Mouse (Mus musculus) erythroblast, adult 5-6 weeks (primary cell): ENCODE measurements around the gene Ntng2. TPM values are rescaled to one million over a fixed set of nuclear protein-coding genes. Genes with fewer than 3 reads are reported as not detected.

ENCODE experiments used
- ATAC-seq: replicated peaks from 2 replicates; pipeline ENCODE4 v1.8.0; 2016; ENCODE audit warnings: moderate number of reproducible peaks, mild to moderate bottlenecking, moderate TSS enrichment, inconsistent platforms; ENCODE audit not compliant: poor library complexity, low FRiP score, severe bottlenecking
- total RNA-seq, 2 experiments: library from RNA; stranded (forward) in 1 of 2; stranded (reverse) in 1 of 2; fragments of 150-400 nt in 1 of 2; fragments of 200-764, 138-1000 nt in 1 of 2; gene quantifications; 2 replicates each; pipeline versions ENCODE4 v1.2.3 to v1.2.4; 2015 to 2017; ENCODE audit warnings: low replicate concordance in 2 of 2

Ntng2 gene
- total RNA-seq, 2 experiments from 2014 or later = 0.94 to 2.3 TPM

DNA sequence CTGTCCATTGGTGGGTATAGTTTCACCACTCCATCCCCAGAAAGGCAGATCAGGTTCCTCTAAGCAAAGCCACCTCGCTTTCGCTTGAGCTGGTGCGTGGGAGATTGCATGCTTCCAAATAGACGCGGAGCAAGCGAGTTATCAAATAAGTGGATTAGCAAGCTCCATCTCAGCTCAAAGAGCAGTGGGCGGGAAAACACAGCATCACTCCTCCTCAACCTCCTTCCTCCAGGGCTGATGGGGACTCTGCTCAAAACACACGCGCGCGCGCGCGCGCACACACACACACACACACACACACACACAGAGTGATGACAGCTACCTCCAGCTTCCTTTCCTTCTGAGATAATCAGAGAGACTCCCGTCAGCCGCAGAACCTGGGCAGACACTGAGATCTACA, 13.5 kb downstream of the Ntng2 start:
- ATAC-seq = no peak

DNA sequence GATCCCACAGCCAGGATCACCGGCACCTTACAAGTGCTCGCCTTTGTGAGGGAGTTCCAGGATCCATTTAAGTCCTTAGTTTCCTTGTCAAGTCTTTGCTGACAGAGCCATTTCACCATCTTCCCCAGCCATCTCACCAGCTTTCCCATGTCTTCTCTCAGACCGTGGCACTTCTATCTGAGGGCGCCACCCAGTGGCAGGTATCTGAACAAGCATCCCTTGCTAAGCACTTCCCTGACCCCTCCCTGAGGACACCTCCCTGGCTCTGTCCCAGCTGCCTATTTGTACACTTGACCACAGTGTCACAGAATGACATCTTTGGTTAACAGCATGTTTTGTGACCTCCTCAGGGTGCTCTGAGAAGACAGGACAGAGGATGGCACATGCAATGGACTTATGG, 15.2 kb downstream of the Ntng2 start:
- no peak for ATAC-seq

DNA sequence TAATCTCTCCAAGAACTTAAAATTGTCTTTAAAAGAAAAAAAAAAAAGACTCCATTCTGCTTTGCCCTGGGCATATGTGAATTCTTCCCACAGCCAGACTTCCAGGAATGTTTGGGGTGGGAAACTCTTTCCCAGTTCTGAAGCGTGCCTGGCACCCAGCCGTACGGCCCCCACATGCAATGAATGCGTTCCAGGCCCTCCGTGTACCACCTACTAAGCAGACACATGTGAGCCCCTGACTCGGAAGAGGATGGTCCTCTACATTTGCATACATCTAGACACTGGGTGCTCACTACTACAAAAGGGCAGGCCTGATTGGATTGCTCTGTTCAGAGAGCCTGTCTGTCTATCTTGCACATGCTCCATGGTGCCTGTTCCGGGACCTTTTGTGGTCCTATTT, 17.0 kb downstream of the Ntng2 start:
- no peak for ATAC-seq

DNA sequence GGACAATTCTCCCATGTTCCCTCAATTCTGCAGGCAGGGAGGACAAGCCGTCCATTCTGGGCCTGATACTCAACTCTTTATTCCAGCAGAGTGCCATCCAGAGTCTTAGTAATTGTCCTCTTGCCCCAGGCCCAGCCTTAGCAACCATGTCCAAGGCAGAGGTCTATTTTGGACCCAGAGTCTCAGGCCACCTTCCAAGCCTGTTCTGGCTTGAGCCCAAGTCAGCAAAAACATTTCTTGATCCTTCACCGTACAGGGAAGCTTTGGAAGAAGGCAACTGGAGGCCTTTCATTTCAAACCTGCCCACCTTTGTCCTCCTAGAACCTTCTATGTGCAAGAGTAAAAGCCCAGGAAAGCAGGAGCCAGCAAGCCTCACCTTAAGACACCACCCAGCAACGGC, 17.8 kb downstream of the Ntng2 start:
- no peak for ATAC-seq

DNA sequence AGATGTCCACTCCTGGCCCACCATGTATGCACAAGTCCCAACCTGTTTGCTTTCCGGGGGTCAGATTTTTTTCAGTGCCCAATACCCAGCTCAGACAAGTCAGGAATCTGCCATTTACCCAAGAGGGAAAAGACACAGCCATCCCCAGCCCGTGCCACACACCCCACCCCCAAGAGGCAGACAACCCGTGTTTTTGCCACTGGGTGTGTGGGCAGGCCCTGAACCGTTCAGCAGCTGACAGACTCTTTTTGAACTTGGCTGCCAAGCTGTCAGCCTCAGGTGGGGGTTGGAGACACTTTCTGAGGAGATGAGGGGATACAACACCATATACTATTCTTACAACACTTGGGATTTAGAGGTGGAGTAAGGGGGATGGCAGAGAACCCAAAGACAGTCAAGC, 18.8 kb downstream of the Ntng2 start:
- no peak for ATAC-seq

DNA sequence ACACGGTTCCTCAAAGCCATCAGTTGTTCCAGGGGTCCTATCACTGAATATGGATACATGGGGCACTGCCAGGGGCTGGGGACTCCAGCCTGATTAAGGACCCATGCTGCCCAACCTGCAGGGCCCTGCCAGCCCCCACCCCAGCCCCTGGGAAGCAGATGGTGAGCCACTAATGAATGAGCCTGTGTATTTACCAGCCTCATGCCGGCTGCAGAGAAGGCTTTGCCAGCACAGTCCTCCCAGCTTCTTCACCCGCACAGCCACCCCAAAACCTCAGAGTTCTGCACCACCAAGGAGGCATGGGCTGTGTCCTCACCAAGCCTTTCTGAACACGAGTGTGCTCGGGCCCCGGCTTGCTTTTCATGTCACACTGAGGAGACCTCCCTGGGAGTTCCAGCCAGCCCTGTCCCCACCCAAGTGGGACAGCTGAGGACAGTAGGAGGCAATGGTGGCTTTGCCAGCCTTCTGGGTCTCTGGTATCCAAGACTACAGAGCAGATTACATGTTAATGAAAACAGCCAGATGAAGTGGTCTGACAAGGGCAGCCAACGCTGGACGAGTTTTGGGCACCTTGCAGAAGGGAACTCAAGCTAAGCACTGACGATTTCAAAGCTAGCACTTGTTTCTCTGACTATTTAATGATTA, 22.5 kb downstream of the Ntng2 start:
- no peak for ATAC-seq

DNA sequence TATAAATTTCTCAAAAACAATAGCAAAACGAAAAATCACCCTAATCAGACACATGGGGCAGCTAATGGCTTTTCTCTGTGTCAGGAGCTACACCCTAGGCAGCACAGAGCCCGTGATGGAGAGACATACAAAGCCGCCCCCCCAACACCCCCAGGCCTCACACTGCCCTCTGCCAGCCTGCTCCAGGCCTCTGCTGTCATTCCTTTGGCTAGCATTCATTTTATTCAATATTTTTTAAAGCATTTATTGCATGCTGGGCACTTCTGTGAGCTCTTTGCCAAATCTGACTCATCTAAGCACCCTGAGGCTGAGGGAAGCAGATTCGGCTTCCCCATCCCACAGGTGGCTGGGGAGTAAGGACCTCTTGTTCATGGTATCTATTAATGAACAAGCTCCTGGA, 26.1 kb downstream of the Ntng2 start:
- no peak for ATAC-seq

DNA sequence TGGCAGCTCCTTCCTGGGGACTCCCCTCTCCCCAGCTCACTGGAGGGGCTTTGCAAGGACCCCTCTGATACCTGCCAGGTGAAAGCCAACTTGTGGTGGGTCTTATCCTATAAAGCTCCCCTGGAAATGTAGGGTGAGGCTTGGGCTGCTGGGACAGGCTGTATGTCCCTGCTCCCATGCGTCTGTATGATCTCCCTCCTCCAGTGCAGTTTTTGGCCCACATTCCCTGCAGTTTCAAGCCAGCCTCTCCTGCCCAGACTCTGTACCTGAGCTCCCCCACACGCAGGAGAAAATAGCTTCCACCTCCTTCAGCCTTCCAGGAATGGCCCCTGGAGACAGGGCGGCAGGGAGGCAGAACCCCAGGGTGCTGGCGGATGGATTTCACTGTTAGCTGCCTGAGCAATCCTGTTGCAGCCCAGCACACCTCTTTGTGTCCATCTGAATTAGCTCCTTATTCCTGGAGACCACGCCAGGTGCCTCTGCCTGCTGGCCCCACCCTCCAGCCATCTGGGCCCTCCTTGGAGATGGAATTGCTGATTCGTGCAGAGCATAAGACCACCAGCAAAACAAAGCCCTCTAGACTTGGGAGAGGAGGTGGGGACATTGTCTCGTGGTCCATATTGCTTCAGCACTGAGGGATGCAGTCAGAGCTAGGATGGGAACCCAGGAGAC, 29.1 kb downstream of the Ntng2 start:
- no peak for ATAC-seq

DNA sequence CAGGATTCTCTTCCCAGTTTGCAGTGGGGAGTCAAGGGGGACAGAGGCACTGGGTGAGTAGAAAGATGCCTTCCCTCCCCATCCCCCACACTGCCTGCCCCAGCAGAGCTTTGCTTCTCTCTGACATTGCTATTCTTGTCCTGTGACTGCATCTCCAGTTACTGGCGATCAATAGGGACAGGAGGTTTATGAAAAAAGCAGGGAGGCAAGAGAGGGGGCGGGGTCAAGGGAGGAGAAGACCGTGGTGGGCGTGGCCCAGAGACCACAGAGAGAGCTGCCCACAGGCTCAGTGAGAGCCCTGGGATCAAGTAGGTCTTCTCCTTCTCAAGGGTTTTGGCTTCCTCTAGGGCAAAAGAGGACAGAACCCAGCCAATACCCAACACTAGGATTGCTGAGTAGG, 30.5 kb downstream of the Ntng2 start:
- ATAC-seq = no peak

DNA sequence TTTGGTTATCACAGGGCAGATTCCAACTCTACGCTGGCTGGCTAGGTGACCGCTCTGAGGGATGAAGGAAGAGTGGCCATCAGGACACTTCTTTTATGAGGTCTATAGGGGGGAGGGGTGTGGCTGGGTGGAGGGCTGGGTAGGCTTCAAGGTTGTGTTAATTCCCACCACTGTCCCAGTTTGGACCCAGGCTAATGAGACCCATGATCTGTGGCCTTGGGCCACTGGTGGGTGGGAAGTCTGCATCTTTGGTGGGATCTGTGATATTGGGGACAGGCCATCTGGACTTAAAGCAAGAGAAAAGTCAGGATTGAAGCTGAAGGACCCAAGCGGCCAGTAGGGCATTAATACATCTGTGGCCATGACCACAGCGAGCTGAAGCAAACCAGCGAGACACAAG, 34.0 kb downstream of the Ntng2 start:
- ATAC-seq = no peak

DNA sequence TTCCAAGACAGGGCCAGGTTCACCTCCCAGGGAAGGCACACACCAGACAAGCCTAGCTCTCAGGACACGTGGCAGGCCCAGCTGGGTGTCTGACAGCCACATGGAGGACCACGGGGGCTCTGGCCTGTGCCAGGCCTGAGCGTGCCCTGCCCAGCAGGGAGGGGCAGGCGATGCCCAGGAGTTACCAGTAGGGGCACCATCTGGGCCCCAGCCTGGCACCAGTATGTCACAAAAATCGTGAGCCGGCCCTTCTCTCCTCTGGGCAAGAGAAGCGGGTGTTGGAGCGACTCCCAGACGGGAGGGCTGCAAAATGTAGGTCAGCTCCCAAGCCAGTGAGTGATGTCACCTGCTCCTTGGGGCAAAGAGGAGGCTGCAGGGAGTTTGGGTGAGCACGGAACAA, 34.9 kb downstream of the Ntng2 start:
- ATAC-seq = 0 out of 2 replicates have a peak, but pooled peaks have one; percentile 26

DNA sequence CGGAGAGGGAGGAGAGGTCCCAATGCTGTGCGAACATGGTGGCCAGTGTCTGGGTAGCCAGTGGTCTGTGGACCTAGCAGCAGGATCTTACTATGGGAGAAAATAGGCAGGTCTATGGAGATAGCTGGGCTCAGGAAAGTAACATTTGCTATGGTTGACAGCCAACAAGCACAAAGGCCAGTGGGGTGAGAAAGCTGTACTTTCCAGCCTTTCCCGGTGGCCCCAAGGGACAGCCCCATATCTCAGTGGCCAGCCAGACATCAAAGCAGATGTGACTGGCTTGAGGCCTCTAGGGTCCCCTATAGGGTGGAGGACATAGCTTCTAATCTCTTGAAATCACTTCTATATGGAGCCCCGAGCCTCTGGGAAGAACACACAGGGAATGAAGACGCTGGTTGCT, 35.8 kb downstream of the Ntng2 start:
- ATAC-seq = no peak

DNA sequence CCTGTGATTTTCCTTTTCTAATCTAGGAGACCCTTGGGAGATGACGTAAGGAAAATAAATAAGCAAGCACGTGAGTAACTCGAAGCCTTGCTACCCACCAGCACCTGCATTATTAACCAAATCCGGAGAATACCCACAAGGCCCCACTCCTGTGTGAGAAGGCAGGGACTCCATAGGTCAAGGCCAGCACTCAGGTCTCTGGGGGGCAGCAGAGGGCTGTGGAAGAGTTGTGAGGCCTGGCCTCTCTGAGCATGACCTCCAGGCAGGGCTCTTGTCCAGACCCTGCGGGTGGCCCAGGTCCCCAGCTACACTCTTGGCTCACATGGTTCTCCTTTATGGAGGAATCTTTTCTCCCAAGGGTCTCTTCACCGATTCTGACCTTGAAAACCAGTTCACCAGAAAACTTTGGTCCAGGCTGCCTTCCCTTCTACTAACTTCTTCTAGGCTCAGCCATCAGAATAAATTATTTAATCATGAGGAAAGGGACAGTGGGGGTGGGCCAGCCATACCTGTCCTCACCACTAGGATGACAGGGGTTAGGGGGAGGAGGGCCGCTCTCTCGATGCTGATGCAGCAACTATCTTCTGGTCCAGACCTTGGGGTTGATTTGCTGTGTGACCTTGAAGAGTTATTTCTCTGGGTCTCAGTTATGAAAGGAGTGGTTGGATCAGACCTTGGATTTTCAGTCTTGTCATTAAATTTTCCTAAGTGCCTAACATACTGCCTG, 36.4 kb downstream of the Ntng2 start:
- no peak for ATAC-seq

DNA sequence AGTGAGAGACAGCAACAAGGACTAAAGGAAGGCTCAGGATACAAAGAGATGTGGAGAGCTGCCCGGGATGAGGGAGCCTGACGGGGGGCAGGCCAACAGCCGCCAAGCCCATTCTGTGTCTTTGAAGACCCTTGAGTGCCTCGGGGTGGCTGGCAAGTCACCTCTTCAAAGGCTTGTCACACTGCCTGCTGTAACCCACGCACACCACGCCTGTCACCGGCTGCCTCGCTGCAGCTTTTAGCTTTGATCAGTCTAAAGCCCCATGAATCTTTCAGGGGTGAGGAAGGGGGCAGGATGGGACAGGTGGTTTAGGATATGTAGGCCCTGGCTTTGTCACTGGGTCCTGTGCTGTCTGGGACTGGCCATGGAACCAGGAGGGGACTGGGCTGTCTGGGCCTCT, 46.6 kb downstream of the Ntng2 start:
- ATAC-seq = no peak

DNA sequence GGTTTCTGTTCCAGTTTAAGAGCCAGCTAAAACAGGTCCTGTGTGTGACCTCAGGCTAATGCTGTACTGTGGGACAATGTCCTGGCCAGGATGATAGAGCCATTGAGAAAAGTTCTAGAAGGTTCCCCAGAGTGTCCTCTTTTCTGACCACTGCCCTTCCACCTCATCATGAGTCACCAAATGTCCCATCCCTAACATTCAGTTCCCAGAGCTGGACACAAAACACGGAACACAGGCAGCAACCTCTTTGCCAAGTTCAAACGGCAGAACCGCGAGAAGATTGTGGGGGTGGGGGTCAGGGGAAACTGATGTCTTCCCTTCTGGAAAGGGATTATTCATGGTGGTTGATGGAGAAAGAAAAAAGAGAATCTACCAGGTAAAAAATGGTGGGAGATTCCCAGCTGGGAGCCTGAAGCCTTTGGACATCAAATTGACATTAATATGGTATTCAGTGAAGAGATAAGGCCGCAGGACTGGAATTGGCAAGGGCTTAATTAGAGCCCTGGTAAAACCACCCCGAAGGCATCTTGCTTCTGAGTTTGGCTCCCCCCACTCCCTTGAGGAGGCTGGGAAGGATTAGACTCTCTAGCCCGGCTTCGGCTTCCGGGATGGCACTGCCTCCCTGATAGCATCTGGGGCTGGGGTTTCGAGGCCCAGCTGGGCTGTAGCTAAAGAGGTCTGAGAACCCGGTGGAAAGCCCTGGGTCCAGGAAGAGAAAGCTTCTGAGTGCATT, 51.4 kb downstream of the Ntng2 start:
- ATAC-seq = no peak

DNA sequence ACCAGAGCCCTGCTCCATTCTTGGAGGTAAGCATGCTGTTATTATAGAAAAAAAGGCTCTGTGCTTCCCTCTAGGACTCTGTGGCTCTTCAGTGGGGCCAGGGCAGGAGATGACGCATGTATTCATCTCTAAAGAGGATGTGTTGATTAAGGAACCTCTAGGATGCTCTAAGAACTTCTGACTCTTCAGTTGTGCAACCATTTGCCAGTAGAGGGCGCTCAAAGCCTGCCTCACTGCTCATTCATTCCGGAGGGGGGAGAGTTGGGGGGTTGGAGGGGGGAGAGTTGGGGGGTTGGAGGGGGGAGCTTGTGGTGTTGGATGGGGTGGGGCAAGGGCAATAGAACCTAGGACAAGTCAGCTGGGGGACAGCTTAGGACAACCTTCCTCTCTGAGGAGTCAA, 52.9 kb downstream of the Ntng2 start:
- no peak for ATAC-seq

DNA sequence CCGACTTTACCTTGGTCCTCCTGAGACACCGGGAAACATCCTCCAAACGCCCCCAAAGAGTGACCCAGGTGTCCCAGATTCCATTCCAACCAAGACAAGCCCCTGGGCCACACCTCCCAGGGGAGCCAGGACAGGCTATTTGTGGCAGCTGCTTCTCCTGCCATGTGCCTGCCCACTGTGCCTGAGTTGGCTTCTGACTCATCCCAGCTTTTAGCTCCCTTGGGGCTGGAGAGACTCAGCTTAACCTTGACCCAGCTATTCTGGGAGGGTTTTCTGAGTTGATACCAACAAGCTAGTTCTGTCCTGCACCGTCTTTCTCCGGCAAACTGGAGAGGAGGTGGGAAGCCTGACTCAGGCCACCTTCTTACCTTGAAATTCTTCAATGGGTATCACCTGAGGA, 54.4 kb downstream of the Ntng2 start:
- ATAC-seq = no peak

DNA sequence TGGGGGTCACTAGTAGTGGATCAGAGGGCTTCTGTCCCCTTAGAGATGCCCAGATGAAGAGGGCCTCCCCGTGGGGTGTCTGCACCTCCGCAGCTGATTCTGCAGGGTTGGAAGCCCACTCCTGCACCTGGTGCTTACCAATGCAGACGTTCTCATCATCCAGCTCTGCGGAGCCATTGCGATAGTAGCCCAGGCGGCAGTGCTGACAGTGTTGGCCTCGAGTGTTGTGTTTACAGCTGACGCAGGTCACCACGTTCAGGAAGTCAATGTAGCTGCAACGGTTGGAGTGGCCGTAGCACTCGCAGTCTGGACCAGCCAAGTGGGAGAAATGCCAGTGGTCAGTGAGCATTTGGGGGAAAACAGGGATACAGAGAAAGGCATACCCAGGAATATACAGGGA, 56.0 kb downstream of the Ntng2 start:
- no peak for ATAC-seq

DNA sequence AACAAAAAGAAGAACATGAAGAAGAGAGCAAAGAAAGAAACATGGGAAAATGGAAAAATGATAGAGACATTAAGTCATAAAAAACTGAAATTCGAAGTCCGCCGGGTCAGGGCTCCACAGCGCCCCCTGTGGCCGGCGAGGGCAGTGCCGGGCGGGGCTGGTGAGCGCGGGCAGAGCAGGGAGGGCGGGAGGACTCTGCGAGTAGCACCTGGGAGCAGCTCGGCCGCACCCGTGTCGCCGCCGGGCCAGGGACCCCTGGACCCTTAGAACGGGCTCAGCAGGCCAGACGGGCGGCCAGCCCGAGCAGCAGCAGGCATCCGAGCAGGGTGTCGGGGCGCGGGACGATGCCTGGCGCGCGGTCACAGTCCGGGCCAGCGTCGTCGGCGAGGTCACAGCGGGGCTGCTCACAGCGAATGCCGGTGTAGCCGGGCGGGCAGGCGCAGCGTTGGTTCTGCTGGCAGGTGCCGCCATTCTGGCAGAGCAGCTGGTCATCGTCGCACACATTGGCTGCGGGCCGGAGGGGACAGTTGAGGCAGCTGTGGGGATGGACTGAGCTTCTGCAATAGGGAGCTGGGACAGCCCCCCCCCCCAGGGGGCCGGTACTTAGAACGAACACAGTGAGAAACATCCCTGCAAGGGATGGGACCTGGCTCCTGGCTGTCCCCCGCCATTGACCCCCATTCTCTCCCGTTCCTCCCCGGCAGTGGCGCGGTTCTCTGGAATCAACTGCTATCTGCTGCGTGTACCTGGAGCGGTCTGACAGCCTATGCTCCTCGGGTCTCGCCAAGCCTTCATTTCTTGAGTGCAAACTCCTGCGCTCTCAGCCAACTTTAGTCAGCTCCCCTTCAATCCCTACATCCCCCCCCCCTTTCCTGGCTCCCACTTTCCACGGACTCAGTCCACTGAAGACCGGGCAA, 58.0 kb downstream of the Ntng2 start:
- 0 out of 2 replicates have a peak, but pooled peaks have one; percentile 53 for ATAC-seq
